Mouse (Mus musculus): ENCODE measurements around the gene Nol10. TPM values are rescaled to one million over a fixed set of nuclear protein-coding genes. Genes with fewer than 3 reads are reported as not detected.
A peak's percentile ranks its signal among the peaks of the same experiment; 100 is the strongest.

The Nol10 gene
- polyA plus RNA-seq, 1 experiment from 2014 or later = 19.8 TPM

Small RNA genes lying within 50 kb of the gene (microRNA-seq; reads per million reads assigned to microRNA genes)
- 7.4 reads per million, percentile 15 among the genes with 10 or more reads in this experiment for gene Mir3066

Other genes with a start within 250 kb of the Nol10 start
- gene Kcnf1, start 171.6 kb upstream of the Nol10 start, polyA plus RNA-seq (2014; fragmentation: Nextera tagmentation; extraction: Ambion mirVana) = 2.1 and 2.8 TPM in 2 replicates
- gene Pdia6, start 81.9 kb upstream of the Nol10 start, polyA plus RNA-seq (2014; fragmentation: Nextera tagmentation; extraction: Ambion mirVana) = 216 and 281 TPM in 2 replicates
- 0.37 and 0.70 TPM in 2 replicates for gene Atp6v1c2, start 19.1 kb upstream of the Nol10 start, polyA plus RNA-seq (2014; fragmentation: Nextera tagmentation; extraction: Ambion mirVana)
- gene Odc1, start 196.3 kb downstream of the Nol10 start, polyA plus RNA-seq (2014; fragmentation: Nextera tagmentation; extraction: Ambion mirVana) = 124 and 131 TPM in 2 replicates

Data from neural tube, embryonic 14.5 days (tissue).